Mouse (Mus musculus) hindbrain, embryonic 13.5 days (tissue): ENCODE measurements at regions not wholly inside any gene's neighbourhood (a gene's known extent, or its start where the extent isn't known, plus 50 kb on each side); places are given as distances from the start of the nearest gene placed in this dataset.

Source experiments
- ATAC-seq: fragments of 200-750 bp; cut with Nextera tagmentation; 2 replicates; pipeline ENCODE4 v1.8.0; 2017; ENCODE audit warnings: moderate TSS enrichment; ENCODE audit not compliant: low FRiP score
- H3K27ac ChIP-seq: fragments of 300-500 bp; sonication (generic); 2 replicates; pipeline ENCODE4 v1.5.1; 2015; ENCODE audit warnings: inconsistent platforms, mild to moderate bottlenecking, moderate library complexity
- H3K27me3 ChIP-seq: fragments of 300-500 bp; sonication (generic); 2 replicates; pipeline ENCODE4 v1.6.1; 2015; ENCODE audit warnings: mild to moderate bottlenecking, inconsistent platforms
- H3K36me3 ChIP-seq: fragments of 300-500 bp; sonication (generic); 2 replicates; pipeline ENCODE4 v1.6.1; 2015; ENCODE audit warnings: mild to moderate bottlenecking, inconsistent platforms
- H3K4me1 ChIP-seq: fragments of 300-500 bp; sonication (generic); replicated peaks from 2 replicates; pipeline ENCODE4 v1.6.1; 2015; ENCODE audit warnings: inconsistent platforms
- H3K4me2 ChIP-seq: fragments of 300-500 bp; sonication (generic); 2 replicates; pipeline ENCODE4 v1.6.1; 2015; ENCODE audit warnings: inconsistent platforms, mild to moderate bottlenecking, moderate library complexity
- H3K4me3 ChIP-seq: fragments of 300-500 bp; sonication (generic); 2 replicates; pipeline ENCODE4 v1.5.1; 2015; ENCODE audit warnings: mild to moderate bottlenecking, inconsistent platforms
- H3K9ac ChIP-seq: fragments of 300-500 bp; sonication (generic); 2 replicates; pipeline ENCODE4 v1.6.1; 2015; ENCODE audit warnings: mild to moderate bottlenecking, inconsistent platforms
- H3K9me3 ChIP-seq: fragments of 300-500 bp; sonication (generic); 2 replicates; pipeline ENCODE4 v1.6.1; 2016; ENCODE audit warnings: inconsistent platforms
- WGBS: fragments of 180-500 bp; shearing (Covaris S2); methylation state at CpG from one replicate; pipeline ENCODE4 v1.1.7; 2015; 5-methylcytosine and 5-hydroxymethylcytosine counted together

DNA sequence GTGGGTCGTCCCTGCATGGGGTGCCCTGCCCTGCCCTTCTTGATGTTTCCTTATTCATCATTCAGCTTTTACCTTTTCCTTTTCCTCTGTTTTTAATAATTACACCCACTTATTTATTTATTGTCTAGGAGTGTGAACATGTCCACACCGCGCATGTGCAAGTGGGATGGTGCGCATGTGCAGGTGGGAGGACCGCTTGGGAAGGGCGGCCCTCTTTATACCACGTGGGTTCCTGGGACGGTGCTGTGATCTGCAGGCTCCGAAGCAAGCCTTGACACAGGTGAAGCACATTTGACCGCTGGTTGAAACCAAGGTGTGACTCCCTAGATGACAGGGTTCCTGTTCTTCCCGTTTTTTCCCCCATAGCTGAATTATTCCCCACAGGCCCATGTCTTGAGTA is 60.0 kb downstream of the Syf2 start:
- H3K4me3 ChIP-seq: no peak overlapping the region
- H3K27me3 ChIP-seq: peaks cover 20% of the 10 kb centered on the region
- no peaks in the 10 kb centered on the region for H3K36me3 ChIP-seq
- H3K9me3 ChIP-seq: no peaks in the 10 kb centered on the region
- H3K4me2 ChIP-seq: no peak overlapping the region
- no peak overlapping the region for H3K27ac ChIP-seq
- H3K4me1 ChIP-seq: peaks cover 24% of the 10 kb centered on the region; the same call in 1 of the 2 replicates
- ATAC-seq: no peak
- no peak overlapping the region for H3K9ac ChIP-seq
- 88% methylated on average over 11 of the region's 11 CpGs for WGBS

DNA sequence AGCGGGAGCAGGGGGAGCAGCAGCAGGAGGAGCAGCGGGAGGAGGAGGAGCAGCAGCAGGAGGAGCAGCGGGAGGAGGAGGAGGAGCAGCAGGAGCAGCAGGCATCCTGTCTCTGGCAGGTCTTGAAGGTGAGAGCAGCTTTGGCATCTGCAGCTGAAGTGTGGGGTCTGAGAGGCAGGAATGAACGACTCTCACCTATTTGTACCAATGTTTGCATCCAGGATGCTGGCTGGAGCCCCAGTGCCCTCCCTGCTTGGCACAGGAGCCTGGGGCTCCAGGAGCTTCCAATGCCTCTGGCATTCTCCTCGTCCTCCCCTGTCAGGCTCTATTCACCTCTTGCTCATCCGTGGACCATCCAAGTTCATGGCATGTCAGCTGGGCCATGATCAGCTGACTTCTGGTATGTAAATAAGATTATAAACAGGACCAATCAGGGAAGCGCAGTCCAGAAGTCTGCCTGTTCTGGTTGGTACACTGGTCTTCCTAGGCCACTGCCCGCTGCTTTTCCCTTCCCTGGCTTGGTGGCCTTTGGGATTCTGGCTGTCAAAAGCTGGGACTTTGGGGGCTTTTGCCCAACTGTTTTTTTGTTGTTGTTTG is 62.9 kb downstream of the Syf2 start:
- Histone ChIP-seq H3K9ac (no peak overlapping the region), H3K9me3 (no peaks in the 10 kb centered on the region), H3K4me2 (no peak overlapping the region), H3K36me3 (no peaks in the 10 kb centered on the region), H3K4me3 (no peak overlapping the region), H3K27ac (no peak overlapping the region), H3K27me3 (peaks cover 20% of the 10 kb centered on the region), H3K4me1 (peaks cover 19% of the 10 kb centered on the region; the same call in 1 of the 2 replicates)
- WGBS: 60% methylated on average over 8 of the region's 8 CpGs
- ATAC-seq: no peak

DNA sequence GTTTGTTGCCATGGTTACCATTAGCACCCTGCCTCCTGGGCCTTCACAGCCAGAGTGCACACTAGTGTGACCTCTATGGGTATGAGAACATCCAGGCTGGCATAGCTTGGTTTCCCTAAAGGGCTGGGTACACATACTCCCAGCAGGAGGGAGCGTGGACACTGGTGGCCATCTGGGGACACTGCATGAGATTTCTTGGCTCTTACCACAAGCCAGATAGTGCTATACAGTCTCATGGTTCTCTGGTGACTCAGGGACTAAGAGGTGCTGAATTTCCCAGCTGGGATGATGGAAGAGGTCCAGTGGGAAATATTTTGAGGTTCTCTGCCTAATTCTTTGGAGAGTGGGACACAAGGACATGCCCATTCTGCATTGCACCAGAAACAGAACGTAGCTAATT is 63.5 kb downstream of the Syf2 start:
- Histone ChIP-seq H3K27ac (no peak overlapping the region), H3K4me2 (no peak overlapping the region), H3K4me1 (peaks cover 23% of the 10 kb centered on the region), H3K27me3 (peaks cover 20% of the 10 kb centered on the region), H3K9me3 (no peaks in the 10 kb centered on the region), H3K36me3 (no peaks in the 10 kb centered on the region), H3K4me3 (no peak overlapping the region), H3K9ac (no peak overlapping the region)
- 85% methylated on average over 2 of the region's 2 CpGs for WGBS
- ATAC-seq: no peak

DNA sequence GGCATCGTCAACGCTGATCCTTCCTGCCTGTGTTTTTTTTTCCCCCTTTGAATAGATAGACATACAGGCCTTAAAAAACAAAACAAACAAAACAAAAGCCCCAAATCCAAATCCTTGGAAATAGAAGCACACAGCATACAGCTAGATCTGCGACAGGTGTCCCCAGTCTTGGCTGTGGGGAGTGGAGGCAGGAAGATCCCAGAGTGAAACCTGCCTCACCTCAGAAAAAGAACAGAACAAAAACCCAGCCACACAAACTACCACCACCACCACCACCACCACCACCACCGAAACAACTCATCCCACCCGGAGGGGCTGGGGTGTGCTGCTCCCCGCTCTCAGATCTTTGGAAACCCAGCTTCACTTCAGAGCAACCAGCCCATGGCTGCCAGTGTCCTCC is 64.0 kb downstream of the Syf2 start:
- H3K36me3 ChIP-seq: no peaks in the 10 kb centered on the region
- no peaks in the 10 kb centered on the region for H3K9me3 ChIP-seq
- H3K4me1 ChIP-seq: peaks cover 19% of the 10 kb centered on the region
- WGBS: 91% methylated on average over 6 of the region's 6 CpGs
- H3K9ac ChIP-seq: no peak overlapping the region
- ATAC-seq: no peak
- no peak overlapping the region for H3K4me3 ChIP-seq
- H3K27ac ChIP-seq: no peak overlapping the region
- H3K27me3 ChIP-seq: peaks cover 20% of the 10 kb centered on the region
- no peak overlapping the region for H3K4me2 ChIP-seq

DNA sequence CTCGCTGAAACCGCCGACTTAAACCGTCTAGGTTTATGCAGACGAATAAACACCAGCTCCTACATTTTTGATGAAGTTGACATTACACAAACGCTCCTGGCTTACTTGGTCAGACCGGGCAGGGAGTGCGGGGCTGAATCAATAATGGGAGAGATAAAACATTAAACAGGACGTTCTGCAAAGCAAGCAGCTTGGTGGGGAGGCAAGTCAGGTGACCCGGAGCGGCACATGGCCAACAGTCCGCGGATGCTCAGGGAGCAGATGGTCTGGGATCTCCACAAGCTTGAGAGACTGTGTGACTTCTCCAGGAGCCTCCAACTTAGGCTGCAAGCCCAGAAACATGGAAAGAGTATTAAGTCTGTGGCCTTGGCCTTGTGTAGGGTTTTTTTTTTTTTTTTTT is 64.4 kb downstream of the Syf2 start:
- Histone ChIP-seq H3K4me3 (no peak overlapping the region), H3K27ac (no peak overlapping the region)
- WGBS: 65% methylated on average over 13 of the region's 13 CpGs

DNA sequence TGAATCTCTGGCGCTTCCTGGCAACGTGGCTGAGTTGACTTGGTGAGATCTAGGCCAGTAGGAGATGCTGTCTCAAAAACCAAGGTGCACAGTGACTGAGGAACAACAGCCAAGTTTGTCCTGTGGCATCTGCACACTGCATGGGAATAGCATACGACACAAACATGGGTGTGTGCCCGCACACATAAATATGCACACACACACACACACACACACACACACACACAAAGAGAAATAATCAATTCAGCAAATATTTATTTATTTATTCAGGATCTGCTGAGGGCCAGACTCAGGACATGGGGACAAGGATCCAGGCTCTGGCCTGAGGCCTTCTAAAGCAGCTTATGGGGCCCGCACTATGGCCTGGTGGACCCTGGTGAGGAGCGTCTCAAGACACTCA is 65.4 kb downstream of the Syf2 start:
- no peak overlapping the region for H3K9ac ChIP-seq
- H3K4me1 ChIP-seq: peaks cover 16% of the 10 kb centered on the region; the same call in 1 of the 2 replicates
- no peaks in the 10 kb centered on the region for H3K36me3 ChIP-seq
- no peaks in the 10 kb centered on the region for H3K9me3 ChIP-seq
- no peak overlapping the region for H3K4me3 ChIP-seq
- H3K4me2 ChIP-seq: no peak overlapping the region
- ATAC-seq: no peak
- WGBS: 90% methylated on average over 6 of the region's 6 CpGs
- H3K27ac ChIP-seq: no peak overlapping the region
- peaks cover 25% of the 10 kb centered on the region for H3K27me3 ChIP-seq

More for the DNA sequence above, 64.4 kb downstream of the Syf2 start:
- no peak overlapping the region for H3K4me2 ChIP-seq
- no peak for ATAC-seq
- H3K27me3 ChIP-seq: peaks cover 20% of the 10 kb centered on the region
- H3K9ac ChIP-seq: no peak overlapping the region
- H3K36me3 ChIP-seq: no peaks in the 10 kb centered on the region
- H3K9me3 ChIP-seq: no peaks in the 10 kb centered on the region
- peaks cover 16% of the 10 kb centered on the region; the same call in 1 of the 2 replicates for H3K4me1 ChIP-seq

DNA sequence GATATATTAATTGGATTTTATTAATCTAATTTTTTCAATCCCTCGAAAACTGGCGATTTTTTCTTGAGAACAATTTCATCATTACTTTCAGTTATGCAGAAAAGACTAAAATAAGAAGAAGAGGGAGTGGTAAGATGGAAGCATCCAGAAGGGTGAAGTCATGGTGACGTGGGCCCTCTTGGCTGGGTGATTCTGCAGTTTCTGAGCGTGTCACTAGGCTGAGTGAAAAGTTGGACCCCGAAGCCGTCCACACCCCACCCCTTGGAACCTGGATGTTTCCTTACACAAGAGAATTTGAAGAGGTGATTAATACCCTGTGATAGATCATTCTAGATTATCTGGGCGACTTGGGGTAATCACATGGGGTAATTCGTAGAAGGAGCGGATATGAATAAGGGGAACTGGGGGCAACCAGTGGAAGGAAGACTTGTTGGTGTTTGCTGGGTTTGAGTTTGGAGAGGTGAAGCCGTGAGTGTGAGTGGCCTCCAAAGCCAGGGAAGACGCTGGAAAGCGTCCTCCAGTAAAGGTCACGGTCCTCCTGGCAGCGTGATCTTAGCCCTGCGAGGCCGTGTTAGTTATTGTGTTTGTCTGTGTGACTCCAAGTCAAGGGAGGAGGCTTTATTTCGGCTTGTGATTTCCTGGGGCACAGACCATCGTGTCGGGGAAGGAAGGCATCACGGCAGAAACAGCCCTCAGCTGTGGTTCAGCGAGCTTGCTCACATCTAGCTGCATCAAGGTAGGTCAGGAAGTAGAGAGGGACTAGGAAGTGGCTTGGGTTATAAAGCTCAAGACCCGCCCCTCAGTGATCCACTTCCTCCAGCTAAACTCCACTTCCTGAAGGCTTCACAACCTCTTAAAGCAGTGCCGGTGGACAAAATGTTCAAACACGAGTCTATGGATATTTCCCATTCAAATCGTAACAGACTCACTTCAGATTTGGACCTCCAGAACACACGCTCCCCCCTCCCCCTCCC is 67.0 kb downstream of the Syf2 start:
- Histone ChIP-seq H3K4me1 (peaks cover 16% of the 10 kb centered on the region; the same call in 1 of the 2 replicates), H3K27me3 (peaks cover 16% of the 10 kb centered on the region; the same call in 1 of the 2 replicates), H3K4me3 (no peak overlapping the region), H3K27ac (no peak overlapping the region), H3K9me3 (no peaks in the 10 kb centered on the region), H3K9ac (no peak overlapping the region), H3K4me2 (no peak overlapping the region), H3K36me3 (no peaks in the 10 kb centered on the region)
- ATAC-seq: no peak
- WGBS: 91% methylated on average over 26 of the region's 26 CpGs

DNA sequence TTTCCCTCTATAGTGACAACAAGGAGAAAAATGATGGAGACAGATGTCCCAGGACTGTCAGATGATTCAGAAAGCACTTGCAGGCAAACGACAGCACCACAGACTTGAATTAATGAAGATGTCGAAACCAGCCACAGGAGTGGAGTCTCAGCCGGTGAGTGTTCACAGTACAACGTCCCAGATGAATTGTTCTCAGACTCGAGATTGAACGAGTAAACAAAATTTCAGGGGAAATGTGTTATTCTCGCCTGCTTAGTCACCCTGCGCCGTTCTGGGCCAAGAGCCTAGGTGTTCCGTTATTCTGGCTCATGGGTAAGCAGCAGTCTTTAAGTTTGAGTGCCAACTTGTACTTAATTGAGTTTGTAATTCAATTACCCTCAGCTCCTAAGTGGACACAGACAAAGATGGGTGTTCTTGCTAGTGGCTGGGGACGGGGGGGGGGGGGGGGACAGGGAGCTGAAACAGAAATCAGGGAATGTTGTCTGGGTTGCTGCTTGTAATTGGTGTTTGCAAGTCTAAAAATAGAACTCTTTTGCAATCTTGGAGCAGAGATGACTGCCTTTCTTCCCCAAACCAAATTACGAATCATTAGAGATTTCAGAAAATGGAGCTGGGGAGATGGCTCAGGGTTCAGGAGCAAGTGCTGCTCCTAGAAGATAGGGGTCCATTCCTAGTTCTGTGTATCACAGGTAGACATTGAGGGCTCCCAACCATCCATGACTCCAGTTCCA is 68.4 kb downstream of the Syf2 start:
- WGBS: 70% methylated on average over 12 of the region's 12 CpGs
- H3K4me1 ChIP-seq: peaks cover 13% of the 10 kb centered on the region; the same call in 1 of the 2 replicates

DNA sequence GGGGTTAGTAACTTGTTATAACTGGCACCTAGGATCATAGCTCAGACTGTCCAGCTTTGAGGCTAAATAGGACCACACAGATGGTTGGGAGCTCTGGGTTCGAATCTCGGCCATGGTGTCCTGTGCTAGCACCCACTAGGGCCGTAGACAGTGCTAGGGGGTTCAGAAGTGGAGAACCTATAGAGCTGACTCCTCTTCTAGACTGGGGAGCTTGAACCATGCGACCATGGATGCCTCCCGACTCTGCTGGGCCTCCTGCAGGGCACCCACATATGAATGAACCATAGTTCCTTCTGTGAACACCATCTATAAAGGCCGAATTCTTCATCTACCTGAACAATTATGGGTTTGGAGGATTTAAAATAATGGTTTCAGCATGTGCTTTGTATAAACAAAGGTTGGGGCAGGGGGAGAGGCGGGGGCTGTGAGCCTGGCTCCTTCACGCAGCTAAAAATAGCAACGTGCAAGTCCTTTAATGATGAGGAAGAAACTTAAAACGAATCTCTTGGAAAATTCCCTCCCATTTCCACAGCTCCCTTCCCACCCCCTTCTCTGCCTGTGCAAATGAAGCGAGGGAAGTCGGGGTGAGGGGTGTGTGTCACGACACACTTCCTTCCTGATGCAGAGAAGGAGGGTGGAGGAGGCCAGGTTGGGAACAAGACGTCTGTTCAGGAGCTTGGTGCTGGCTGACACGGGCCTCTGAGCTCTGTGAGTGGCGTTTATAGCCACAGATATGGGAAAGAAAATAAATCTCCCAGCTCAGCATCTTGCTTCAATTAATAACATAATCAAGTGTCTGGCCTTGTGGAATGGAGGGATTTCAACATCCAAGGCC is 71.6 kb downstream of the Syf2 start:
- no peak overlapping the region for H3K27ac ChIP-seq
- 0 out of 2 replicates have a peak, but pooled peaks cover 5% of the 10 kb centered on the region for H3K27me3 ChIP-seq
- no peak overlapping the region for H3K4me3 ChIP-seq
- no peak for ATAC-seq
- H3K9ac ChIP-seq: no peak overlapping the region
- H3K9me3 ChIP-seq: no peaks in the 10 kb centered on the region
- no peaks in the 10 kb centered on the region for H3K36me3 ChIP-seq
- no peak overlapping the region for H3K4me2 ChIP-seq
- H3K4me1 ChIP-seq: peaks cover 6% of the 10 kb centered on the region; the same call in 1 of the 2 replicates
- WGBS: 74% methylated on average over 16 of the region's 16 CpGs

More for the DNA sequence above, 68.4 kb downstream of the Syf2 start:
- no peaks in the 10 kb centered on the region for H3K9me3 ChIP-seq
- ATAC-seq: no peak
- H3K4me3 ChIP-seq: no peak overlapping the region
- no peak overlapping the region for H3K27ac ChIP-seq
- no peak overlapping the region for H3K9ac ChIP-seq
- no peaks in the 10 kb centered on the region for H3K36me3 ChIP-seq
- H3K27me3 ChIP-seq: 0 out of 2 replicates have a peak, but pooled peaks cover 7% of the 10 kb centered on the region
- H3K4me2 ChIP-seq: no peak overlapping the region

DNA sequence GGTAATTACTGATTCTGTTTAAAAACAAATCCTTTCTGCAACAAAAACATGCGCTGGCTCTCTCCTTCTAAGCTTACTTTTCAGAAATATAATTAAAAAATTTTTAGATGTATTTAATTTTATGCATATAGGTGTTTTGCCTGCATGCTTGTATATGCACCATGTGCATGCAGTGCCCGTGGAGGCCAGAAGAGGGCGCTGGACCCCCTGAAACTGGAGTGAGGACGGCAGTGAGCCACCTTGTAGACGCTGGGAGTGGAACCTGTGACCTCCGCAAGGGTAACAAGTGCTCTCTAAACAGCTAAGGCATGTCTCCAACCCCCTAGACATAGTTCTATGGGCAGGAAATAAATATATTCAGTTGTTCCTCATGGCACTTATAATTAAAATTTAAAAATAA is 80.7 kb downstream of the Syf2 start:
- Histone ChIP-seq H3K27me3 (0 out of 2 replicates have a peak, but pooled peaks cover 2% of the 10 kb centered on the region), H3K4me1 (peaks cover 8% of the 10 kb centered on the region), H3K27ac (no peak overlapping the region), H3K4me3 (no peak overlapping the region), H3K9me3 (no peaks in the 10 kb centered on the region), H3K9ac (no peak overlapping the region), H3K36me3 (no peaks in the 10 kb centered on the region), H3K4me2 (no peak overlapping the region)
- no peak for ATAC-seq
- WGBS: 79% methylated on average over 6 of the region's 6 CpGs

DNA sequence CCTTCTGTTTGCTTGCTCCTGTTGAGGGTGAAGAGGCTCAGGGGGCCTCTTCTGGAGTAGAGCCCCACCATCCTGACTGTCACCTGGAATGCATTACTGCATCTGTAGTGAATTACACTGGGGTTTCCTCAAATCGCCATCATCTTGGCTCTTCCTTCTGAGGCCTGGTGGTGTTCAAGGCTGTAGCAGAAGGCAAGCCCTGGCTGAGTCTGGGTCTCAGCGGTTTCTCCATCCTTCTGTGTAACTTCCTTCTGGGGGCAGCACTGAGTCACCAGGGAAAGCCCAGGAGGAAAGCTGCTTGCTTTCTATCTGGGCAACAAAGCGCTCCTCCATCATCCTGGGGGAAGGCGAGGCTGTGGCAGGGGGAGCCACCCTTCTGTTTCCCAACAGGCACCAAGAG is 82.2 kb downstream of the Syf2 start:
- no peak overlapping the region for H3K4me2 ChIP-seq
- H3K27me3 ChIP-seq: 0 out of 2 replicates have a peak, but pooled peaks cover 2% of the 10 kb centered on the region
- WGBS: 72% methylated on average over 4 of the region's 4 CpGs
- ATAC-seq: no peak
- H3K36me3 ChIP-seq: no peaks in the 10 kb centered on the region
- H3K9ac ChIP-seq: no peak overlapping the region
- H3K9me3 ChIP-seq: no peaks in the 10 kb centered on the region
- H3K4me1 ChIP-seq: peaks cover 8% of the 10 kb centered on the region
- no peak overlapping the region for H3K27ac ChIP-seq
- H3K4me3 ChIP-seq: no peak overlapping the region
